Mouse (Mus musculus): ENCODE data around the gene Arhgap11a.

- no peak for TF ChIP-seq CTCF (IDR thresholded peaks at IDR 0.05; ENCODE audit: extremely low read depth, insufficient read depth, insufficient read length, insufficient replicate concordance)
- TF ChIP-seq POLR2A (IDR thresholded peaks at IDR 0.05; ENCODE audit: low read depth, low read length), result no peak
Measured at GRCm38 (mm10) chr2:113849141-113849540, 680 bp upstream of the Arhgap11a start.
